Mouse (Mus musculus): ENCODE results near the gene Rxfp4. TPM values are rescaled to one million over a fixed set of nuclear protein-coding genes. Genes with fewer than 3 reads are reported as not detected.

The Rxfp4 gene
- not detected for polyA plus RNA-seq (2017; shearing (Covaris generic))

GRCm38 (mm10) chr3:88652846-88653515, at the start of gene Rxfp4:
Gene Rxfp4 (minus strand): TSS chr3:88653142.

GRCm38 (mm10) chr3:88684980-88685941, 32.3 kb upstream of the Rxfp4 start, which contains the start of gene Khdc4:
Gene Khdc4 (plus strand): TSS chr3:88685803.

GRCm38 (mm10) chr3:88605666-88606065, 47.3 kb downstream of the Rxfp4 start, which contains the start of gene Arhgef2:
Gene Arhgef2 (plus strand): TSS chr3:88605966.

Other genes with a start within 250 kb of the Rxfp4 start
- gene Pmf1, start 242.8 kb downstream of the Rxfp4 start, polyA plus RNA-seq (2017; shearing (Covaris generic)), result 10 to 100 TPM; 39.3 to 53.6 TPM
- gene Slc25a44, start 228.0 kb downstream of the Rxfp4 start, polyA plus RNA-seq (2017; shearing (Covaris generic)), result 10 to 100 TPM; 12.4 to 16.7 TPM
- 100 to 1,000 TPM in 1 of 2 experiments, 10 to 100 TPM in 1; 42.2 to 122 TPM for gene Sema4a, start 192.0 kb downstream of the Rxfp4 start, polyA plus RNA-seq (2017; shearing (Covaris generic))
- gene Lmna, start 143.2 kb downstream of the Rxfp4 start, polyA plus RNA-seq (2017; shearing (Covaris generic)), result 10 to 100 TPM in 1 of 2 experiments, 1 to 10 TPM in 1; 7.7 to 30.9 TPM
- under 1 TPM; 0.21 to 0.33 TPM for gene Mex3a, start 120.7 kb downstream of the Rxfp4 start, polyA plus RNA-seq (2017; shearing (Covaris generic))
- under 1 TPM in 1 of 2 experiments, not detected in 1; 0.66 TPM for gene Rab25, start 104.8 kb downstream of the Rxfp4 start, polyA plus RNA-seq (2017; shearing (Covaris generic))
- gene Lamtor2, start 100.1 kb downstream of the Rxfp4 start, polyA plus RNA-seq (2017; shearing (Covaris generic)), result 100 to 1,000 TPM; 165 to 189 TPM
- gene Ubqln4, start 99.4 kb downstream of the Rxfp4 start, polyA plus RNA-seq (2017; shearing (Covaris generic)), result 10 to 100 TPM; 35.4 to 39.3 TPM
- 100 to 1,000 TPM; 137 to 153 TPM for gene Ssr2, start 77.3 kb downstream of the Rxfp4 start, polyA plus RNA-seq (2017; shearing (Covaris generic))
- gene Arhgef2, start 47.2 kb downstream of the Rxfp4 start, polyA plus RNA-seq (2017; shearing (Covaris generic)), result 100 to 1,000 TPM; 132 to 145 TPM
- gene Khdc4, start 32.7 kb upstream of the Rxfp4 start, polyA plus RNA-seq (2017; shearing (Covaris generic)), result 10 to 100 TPM; 86.3 to 93.1 TPM
- gene Rit1, start 63.7 kb upstream of the Rxfp4 start, polyA plus RNA-seq (2017; shearing (Covaris generic)), result 10 to 100 TPM; 53.6 to 55.8 TPM
- 10 to 100 TPM; 51.5 to 92.1 TPM for gene Syt11, start 122.0 kb upstream of the Rxfp4 start, polyA plus RNA-seq (2017; shearing (Covaris generic))
- 10 to 100 TPM; 13.7 to 30.0 TPM for gene Gon4l, start 182.1 kb upstream of the Rxfp4 start, polyA plus RNA-seq (2017; shearing (Covaris generic))